Mouse (Mus musculus): Measurements from ENCODE around the gene Srpk1.
A peak's percentile ranks its signal among the peaks of the same experiment; 100 is the strongest.

Gene Srpk1

GRCm38 (mm10) chr17:28613096-28613495 lies 9.4 kb downstream of the Srpk1 start:
- DNase-seq (ENCODE audit: inconsistent ontology term) = no peak

GRCm38 (mm10) chr17:28612603-28613002 lies 9.9 kb downstream of the Srpk1 start:
- DNase-seq (ENCODE audit: inconsistent ontology term) = no peak

- DNase-seq (ENCODE audit: inconsistent ontology term) = no peak
These were observed 13.0 kb downstream of the Srpk1 start for GRCm38 (mm10) chr17:28609543-28609942.

- DNase-seq (ENCODE audit: inconsistent ontology term) = peak; percentile 11
These were observed 20.8 kb downstream of the Srpk1 start for GRCm38 (mm10) chr17:28601557-28602250.

- DNase-seq (ENCODE audit: inconsistent ontology term) = no peak
These were observed 21.7 kb downstream of the Srpk1 start for GRCm38 (mm10) chr17:28600780-28601179.

GRCm38 (mm10) chr17:28593965-28594364 lies 28.5 kb downstream of the Srpk1 start:
- no peak for DNase-seq (ENCODE audit: inconsistent ontology term)

- DNase-seq (ENCODE audit: inconsistent ontology term) = peak; percentile 79
These were observed 29.5 kb downstream of the Srpk1 start for GRCm38 (mm10) chr17:28592998-28593397.

- DNase-seq (ENCODE audit: inconsistent ontology term) = no peak
These were observed 31.0 kb downstream of the Srpk1 start for GRCm38 (mm10) chr17:28591476-28591875.

GRCm38 (mm10) chr17:28590596-28590995 lies 31.9 kb downstream of the Srpk1 start:
- DNase-seq (ENCODE audit: inconsistent ontology term) = no peak

- DNase-seq (ENCODE audit: inconsistent ontology term) = no peak
These were observed 33.9 kb downstream of the Srpk1 start for GRCm38 (mm10) chr17:28588591-28588990.

- DNase-seq (ENCODE audit: inconsistent ontology term) = no peak
These were observed 36.0 kb downstream of the Srpk1 start for GRCm38 (mm10) chr17:28586509-28586908.

GRCm38 (mm10) chr17:28581056-28581455 lies 41.5 kb downstream of the Srpk1 start:
- DNase-seq (ENCODE audit: inconsistent ontology term) = no peak

GRCm38 (mm10) chr17:28580396-28580795 lies 42.1 kb downstream of the Srpk1 start:
- peak; percentile 61 for DNase-seq (ENCODE audit: inconsistent ontology term)

GRCm38 (mm10) chr17:28575244-28576125 lies 47.0 kb downstream of the Srpk1 start, which contains the start of gene Lhfpl5:
Gene Lhfpl5, plus strand, starts transcription at chr17:28575641.
- peak; percentile 51 for DNase-seq (ENCODE audit: inconsistent ontology term)

- no peak for DNase-seq (ENCODE audit: inconsistent ontology term)
These were observed 49.6 kb downstream of the Srpk1 start for GRCm38 (mm10) chr17:28572941-28573340.

- no peak for DNase-seq (ENCODE audit: inconsistent ontology term)
These were observed 50.0 kb downstream of the Srpk1 start for GRCm38 (mm10) chr17:28572521-28572920.

- no peak for DNase-seq (ENCODE audit: inconsistent ontology term)
These were observed 50.6 kb downstream of the Srpk1 start for GRCm38 (mm10) chr17:28571868-28572267.

GRCm38 (mm10) chr17:28567541-28567940 lies 55.0 kb downstream of the Srpk1 start:
- no peak for DNase-seq (ENCODE audit: inconsistent ontology term)

GRCm38 (mm10) chr17:28565181-28565580 lies 57.3 kb downstream of the Srpk1 start:
- DNase-seq (ENCODE audit: inconsistent ontology term) = no peak

GRCm38 (mm10) chr17:28561613-28562012 lies 60.9 kb downstream of the Srpk1 start:
- DNase-seq (ENCODE audit: inconsistent ontology term) = no peak

- no peak for DNase-seq (ENCODE audit: inconsistent ontology term)
These were observed 61.9 kb downstream of the Srpk1 start, which contains the start of gene Clps for GRCm38 (mm10) chr17:28560598-28560997. Gene Clps, minus strand, starts transcription at chr17:28560766.

GRCm38 (mm10) chr17:28557772-28558171 lies 64.7 kb downstream of the Srpk1 start:
- DNase-seq (ENCODE audit: inconsistent ontology term) = no peak

All from Muller cell, postnatal 12 days (primary cell).